Mouse (Mus musculus): ENCODE measurements around the gene Ppih. TPM values are rescaled to one million over a fixed set of nuclear protein-coding genes. Genes with fewer than 3 reads are reported as not detected.

Gene Ppih
- polyA plus RNA-seq, 1 experiment, result 48.0 TPM

- TF ChIP-seq POLR2A (IDR thresholded peaks at IDR 0.05; ENCODE audit: borderline replicate concordance, extremely low read depth, insufficient read depth, insufficient read length, poor library complexity, severe bottlenecking), result no peak
- TF ChIP-seq CTCF (IDR thresholded peaks at IDR 0.05; ENCODE audit: borderline replicate concordance, extremely low read depth, insufficient read depth, insufficient read length), result no peak
- no peak for DNase-seq (ENCODE audit: low read depth)
These were observed 65.0 kb downstream of the Ppih start, which contains the start of gene Cldn19 for GRCm38 (mm10) chr4:119255351-119255750. Gene Cldn19 (plus strand): TSS chr4:119255414.

- DNase-seq (ENCODE audit: low read depth), result peak; percentile 89
- TF ChIP-seq POLR2A (IDR thresholded peaks at IDR 0.05; ENCODE audit: borderline replicate concordance, extremely low read depth, insufficient read depth, insufficient read length, poor library complexity, severe bottlenecking) (no peak), CTCF (IDR thresholded peaks at IDR 0.05; ENCODE audit: borderline replicate concordance, extremely low read depth, insufficient read depth, insufficient read length) (no peak)
These were observed 66.2 kb downstream of the Ppih start for GRCm38 (mm10) chr4:119254012-119254618.

GRCm38 (mm10) chr4:119252025-119252808 lies 68.1 kb downstream of the Ppih start:
- no peak for DNase-seq (ENCODE audit: low read depth)
- no peak for TF ChIP-seq POLR2A (IDR thresholded peaks at IDR 0.05; ENCODE audit: borderline replicate concordance, extremely low read depth, insufficient read depth, insufficient read length, poor library complexity, severe bottlenecking)
- no peak for TF ChIP-seq CTCF (IDR thresholded peaks at IDR 0.05; ENCODE audit: borderline replicate concordance, extremely low read depth, insufficient read depth, insufficient read length)

Other genes with a start within 250 kb of the Ppih start
- 94.7 and 96.9 TPM in 2 replicates for gene Slc2a1, start 211.8 kb downstream of the Ppih start, polyA plus RNA-seq (2012; rRNA removed)
- gene Zfp691, start 146.4 kb downstream of the Ppih start, polyA plus RNA-seq (2012; rRNA removed), result 8.1 and 12.2 TPM in 2 replicates
- 1.3 TPM in 2 replicates for gene Ermap, start 130.5 kb downstream of the Ppih start, polyA plus RNA-seq (2012; rRNA removed)
- 132 and 160 TPM in 2 replicates for gene Svbp, start 125.2 kb downstream of the Ppih start, polyA plus RNA-seq (2012; rRNA removed)
- gene Tmem269, start 102.3 kb downstream of the Ppih start, polyA plus RNA-seq (2012; rRNA removed), result 0.66 and 0.79 TPM in 2 replicates
- 13.5 and 18.2 TPM in 2 replicates for gene AU022252, start 87.8 kb downstream of the Ppih start, polyA plus RNA-seq (2012; rRNA removed)
- 23.2 and 24.4 TPM in 2 replicates for gene P3h1, start 87.6 kb downstream of the Ppih start, polyA plus RNA-seq (2012; rRNA removed)
- gene Cldn19, start 65.1 kb downstream of the Ppih start, polyA plus RNA-seq (2012; rRNA removed), result 0.87 and 2.2 TPM in 2 replicates
- gene Ybx1, start 25.9 kb downstream of the Ppih start, polyA plus RNA-seq (2012; rRNA removed), result 613 and 886 TPM in 2 replicates
- 8.7 and 11.3 TPM in 2 replicates for gene Ccdc30, start 95.0 kb upstream of the Ppih start, polyA plus RNA-seq (2012; rRNA removed)
- 10.4 and 12.1 TPM in 2 replicates for gene Ppcs, start 101.9 kb upstream of the Ppih start, polyA plus RNA-seq (2012; rRNA removed)
- gene Zmynd12, start 102.3 kb upstream of the Ppih start, polyA plus RNA-seq (2012; rRNA removed), result 0.37 and 0.53 TPM in 2 replicates
- 15.6 and 22.0 TPM in 2 replicates for gene Rimkla, start 172.1 kb upstream of the Ppih start, polyA plus RNA-seq (2012; rRNA removed)
- gene Foxj3, start 216.5 kb upstream of the Ppih start, polyA plus RNA-seq (2012; rRNA removed), result 36.5 and 43.3 TPM in 2 replicates
- 9.4 and 10.0 TPM in 2 replicates for gene Frg2f1, start 219.0 kb upstream of the Ppih start, polyA plus RNA-seq (2012; rRNA removed)

All from brain, embryonic 14.5 days (tissue).